Mouse (Mus musculus) yolk sac, embryonic 10.5 days (tissue): ENCODE data around the gene Nadk.

Source experiments
- DNase-seq: peaks from one replicate; pipeline ENCODE4 v3.0.0-alpha.2; 2017; ENCODE audit warnings: low spot score

Nadk gene

DNA sequence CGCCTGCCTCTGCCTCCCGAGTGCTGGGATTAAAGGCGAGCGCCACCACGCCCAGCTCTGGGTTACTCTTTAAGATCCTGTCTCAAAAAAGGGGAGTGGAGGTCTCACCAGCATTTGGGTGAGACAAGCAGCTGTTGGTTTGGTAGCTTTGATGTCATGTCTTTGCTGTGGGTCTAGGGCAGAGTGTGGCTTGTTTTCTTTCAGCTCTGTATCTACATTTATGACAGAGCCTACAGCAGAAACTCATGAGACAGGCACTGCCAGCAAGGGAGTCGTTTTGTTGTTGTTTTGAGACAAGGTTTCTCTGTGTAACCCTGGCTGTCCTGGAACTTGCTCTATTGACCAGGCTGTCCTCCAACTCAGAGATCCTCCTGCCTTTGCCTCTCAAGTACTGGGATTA lies 41.6 kb downstream of the Nadk start:
- no peak for DNase-seq

DNA sequence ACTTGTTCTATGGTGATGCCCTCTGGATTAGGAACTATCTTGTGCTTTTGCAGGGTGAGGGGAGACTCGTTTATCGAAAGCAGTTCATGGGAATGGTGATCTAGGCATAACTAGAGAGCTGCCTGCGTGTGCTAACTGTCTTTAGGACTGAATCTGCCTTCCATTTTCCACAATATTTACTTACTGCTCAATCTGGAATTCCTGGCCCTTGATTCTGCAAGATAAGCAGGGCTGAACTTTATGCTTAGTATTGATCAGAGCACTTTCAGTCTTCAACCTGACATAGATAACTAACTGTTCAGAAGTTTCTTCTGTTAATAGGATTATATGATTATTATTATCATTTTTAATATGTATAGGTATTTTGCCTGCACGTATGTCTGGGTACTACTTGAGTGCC lies 43.0 kb downstream of the Nadk start:
- DNase-seq = no peak

DNA sequence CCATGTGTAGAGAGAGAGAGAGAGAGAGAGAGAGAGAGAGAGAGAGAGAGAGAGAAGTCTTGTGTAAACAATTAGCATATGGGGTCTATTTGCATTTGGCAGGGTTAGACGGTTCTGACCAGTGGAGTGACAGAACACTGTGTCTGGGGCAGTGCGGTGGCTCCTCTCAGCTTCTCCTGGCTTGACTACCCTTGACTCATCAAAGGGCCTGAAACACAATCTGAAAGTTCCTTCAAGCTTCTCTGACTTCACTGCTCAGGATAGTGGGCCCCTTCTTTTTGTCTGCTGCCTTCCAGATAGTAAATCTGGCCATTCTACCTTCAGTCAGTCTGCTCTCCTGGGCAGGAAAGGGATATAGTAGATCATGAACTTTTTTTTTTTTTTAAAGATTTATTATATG lies 44.6 kb downstream of the Nadk start:
- no peak for DNase-seq

DNA sequence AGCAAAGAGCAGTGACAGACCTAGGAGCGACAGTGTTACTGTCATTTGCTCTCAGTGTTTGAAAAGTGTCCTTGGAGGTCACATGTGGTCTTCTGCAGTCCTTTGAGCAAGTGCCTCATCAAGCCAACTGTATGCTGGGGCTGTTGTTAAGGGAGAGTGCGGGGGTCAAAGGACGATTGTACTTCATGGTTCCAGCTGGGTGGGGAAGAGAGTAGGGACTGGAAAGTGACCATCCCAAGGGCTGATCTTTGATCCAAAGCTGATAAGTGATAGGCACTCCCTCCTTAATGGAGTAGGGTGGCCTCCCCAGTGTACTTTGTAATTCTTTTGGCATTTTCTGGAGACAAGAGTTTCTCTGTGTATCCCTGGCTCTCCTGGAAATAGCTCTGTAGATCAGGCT lies 49.7 kb downstream of the Nadk start:
- DNase-seq = no peak

DNA sequence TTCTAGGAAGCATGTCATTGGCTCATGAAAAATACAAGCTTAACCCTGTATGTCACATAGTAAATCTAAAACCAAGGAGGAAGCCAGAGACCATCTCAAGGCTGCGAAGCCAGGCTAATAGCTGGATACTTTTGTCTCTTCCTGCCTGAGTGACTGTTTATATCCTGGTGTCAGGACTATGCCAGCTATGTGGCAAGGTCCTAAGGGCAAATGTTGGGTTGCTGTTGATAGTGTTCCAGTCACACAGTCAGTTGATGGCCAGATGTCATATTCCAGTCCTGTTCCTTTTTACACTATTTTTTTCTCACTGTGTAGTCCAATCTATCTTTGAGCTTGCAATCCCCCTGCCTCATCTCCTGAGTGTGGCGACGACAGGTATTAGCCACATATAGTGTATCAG lies 51.1 kb downstream of the Nadk start:
- no peak for DNase-seq

DNA sequence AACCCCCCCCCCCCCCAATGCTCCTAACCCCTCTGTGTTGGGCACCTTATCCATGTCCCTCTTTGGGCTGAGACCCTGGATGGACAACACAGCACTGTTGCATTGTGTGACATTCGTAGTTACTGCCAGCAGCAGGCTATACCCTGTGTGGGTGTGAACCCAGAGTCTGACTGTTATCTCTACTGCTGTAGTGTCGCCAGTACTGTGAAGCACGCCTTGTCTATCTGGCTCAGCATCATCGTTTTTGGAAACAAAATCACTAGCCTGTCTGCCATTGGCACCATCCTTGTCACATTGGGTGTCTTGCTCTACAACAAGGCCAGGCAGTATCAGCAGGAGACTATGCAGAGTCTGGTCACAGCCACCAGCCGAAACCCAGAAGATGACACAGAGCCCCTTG lies 56.1 kb downstream of the Nadk start:
- no peak for DNase-seq

DNA sequence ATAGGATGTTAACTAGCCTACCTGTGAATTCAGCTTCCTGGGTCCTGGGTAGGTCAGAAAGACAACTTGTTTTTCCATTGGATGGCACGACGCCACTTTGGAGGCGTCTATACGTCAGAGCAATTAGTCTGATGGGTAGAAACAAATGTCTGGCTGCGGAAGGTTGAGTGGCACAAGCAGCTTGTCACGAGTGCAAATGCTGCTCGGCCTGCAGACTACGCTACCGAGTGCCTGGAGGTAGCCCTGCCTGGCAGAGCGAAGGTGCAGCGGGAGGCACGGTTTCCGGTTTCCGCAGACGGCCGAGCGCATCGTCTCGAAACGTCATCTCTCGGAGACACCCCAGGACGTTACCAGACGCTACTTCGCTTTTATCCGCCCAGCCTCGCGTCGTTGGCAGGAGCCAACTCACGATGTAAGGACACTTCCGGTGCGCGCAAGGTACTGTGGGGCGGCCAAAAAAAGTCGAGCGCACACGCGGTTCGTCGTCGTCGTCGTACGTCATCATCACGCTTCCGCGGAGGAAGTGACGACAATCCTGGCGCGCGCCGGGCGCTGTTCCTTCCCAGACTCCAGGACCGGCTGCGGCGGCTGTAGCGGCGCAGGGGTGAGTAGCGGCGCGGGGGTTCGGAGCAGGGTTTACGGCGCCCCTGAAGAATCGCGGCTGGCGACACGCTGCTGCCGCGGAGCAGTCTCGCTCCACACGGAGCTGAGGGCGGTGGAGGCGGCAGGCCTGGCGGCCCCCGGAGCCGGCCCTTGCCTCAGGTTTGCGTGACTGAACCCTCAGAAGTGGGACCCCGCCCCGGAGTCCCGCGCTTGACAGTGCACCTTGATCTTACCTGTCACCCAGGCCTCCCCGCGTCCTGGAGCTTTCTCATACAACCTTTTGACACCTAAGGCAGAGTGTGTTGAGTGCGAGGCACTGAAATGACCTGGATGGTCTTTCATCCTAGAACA lies 62.4 kb downstream of the Nadk start, which contains the start of gene Cdk11b:
Gene Cdk11b (plus strand): TSS at position 517 of the 954 bp plus-strand sequence.
- peak; percentile 96 for DNase-seq

DNA sequence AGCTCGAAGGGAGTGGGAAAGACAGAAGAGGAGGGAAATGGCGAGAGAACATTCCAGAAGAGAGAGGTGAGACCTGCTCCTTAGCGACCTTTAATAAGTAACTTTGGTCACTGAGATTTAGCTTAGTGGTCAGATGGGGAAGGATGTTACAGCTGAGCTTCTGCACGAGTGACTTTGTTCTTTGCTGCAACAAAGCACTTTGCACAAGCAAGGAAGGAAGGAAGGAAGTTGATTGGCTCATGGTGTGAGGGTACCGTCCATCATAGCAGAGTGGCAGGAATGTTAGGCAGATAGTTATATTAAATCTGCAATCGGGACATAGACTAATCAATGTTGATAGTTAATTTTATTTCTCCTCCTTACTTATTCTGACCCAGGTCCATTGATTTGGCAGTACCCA lies 68.1 kb downstream of the Nadk start:
- DNase-seq = no peak

DNA sequence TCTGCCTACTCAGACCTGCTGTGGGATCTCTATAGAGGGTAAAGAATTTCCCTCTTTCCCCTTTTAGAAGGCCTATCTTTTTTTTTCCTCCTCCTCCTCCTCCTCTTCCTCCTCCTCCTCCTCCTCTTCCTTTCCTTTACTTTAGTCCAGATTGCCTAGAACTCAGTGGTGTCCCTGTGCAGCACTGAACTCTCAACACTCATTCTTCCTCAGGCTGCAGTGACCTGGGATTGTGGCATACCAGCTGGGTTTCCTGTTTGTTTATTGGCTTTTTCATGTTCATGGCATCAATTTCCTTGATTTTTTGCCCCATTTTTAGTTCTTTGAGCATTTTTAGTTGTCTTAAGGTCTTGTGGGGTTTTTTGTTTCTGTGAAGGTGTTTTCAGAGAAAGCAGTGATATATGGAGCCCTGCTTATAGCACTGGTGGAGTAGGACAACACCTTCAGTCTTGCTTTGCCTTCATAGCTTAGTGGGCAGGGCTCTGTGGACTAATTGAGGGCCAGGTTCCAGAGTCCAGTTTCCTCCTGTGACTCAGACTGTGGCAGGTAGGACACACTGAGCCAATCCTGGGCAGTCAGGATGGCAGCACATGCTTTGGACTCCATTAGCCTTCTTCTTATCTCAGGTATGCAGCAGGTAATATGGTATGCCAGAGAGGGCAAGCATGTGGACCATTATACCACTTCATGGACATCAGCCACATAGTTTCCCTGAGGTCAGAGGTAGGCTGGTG lies 73.8 kb downstream of the Nadk start:
- no peak for DNase-seq
